In genomic region chr7:133544966-133545365, GRCm38 (mm10) we compare ENCODE assay signal across 38 mouse cellular contexts. TPM values are rescaled to one million over a fixed set of nuclear protein-coding genes. Genes with fewer than 3 reads are reported as not detected.
"Had no signal": no experiment of that assay in that cellular context is flagged by ENCODE, and none has a peak within 500 bp of the region (broad histone marks: within the 10 kb centered on the region; RNA-seq: fewer than 3 reads in every experiment).

No protein-coding gene starts in this region.

- H3K9ac ChIP-seq: embryonic facial prominence, embryonic 12.5 days; embryonic facial prominence, embryonic 13.5 days; embryonic facial prominence, embryonic 15.5 days; forebrain, embryonic 12.5 days; forebrain, embryonic 13.5 days; forebrain, embryonic 15.5 days; forebrain, postnatal 0 days had no signal

- H3K4me3 ChIP-seq: embryonic facial prominence, embryonic 10.5 days; embryonic facial prominence, embryonic 12.5 days; embryonic facial prominence, embryonic 13.5 days; embryonic facial prominence, embryonic 15.5 days; erythroblast, embryonic 14.5 days; forebrain, embryonic 10.5 days; forebrain, embryonic 12.5 days; forebrain, embryonic 13.5 days; forebrain, embryonic 15.5 days; gastrocnemius, adult 2 months; heart, adult 2 months had no signal

- H3K27me3 ChIP-seq: embryonic facial prominence, embryonic 12.5 days; embryonic facial prominence, embryonic 13.5 days; embryonic facial prominence, embryonic 15.5 days; forebrain, embryonic 12.5 days; forebrain, embryonic 13.5 days; forebrain, embryonic 15.5 days had no signal

- H3K4me2 ChIP-seq: embryonic facial prominence, embryonic 12.5 days; embryonic facial prominence, embryonic 13.5 days; embryonic facial prominence, embryonic 15.5 days; forebrain, embryonic 12.5 days; forebrain, embryonic 13.5 days; forebrain, embryonic 15.5 days had no signal

- H3K9me3 ChIP-seq: embryonic facial prominence, embryonic 10.5 days; embryonic facial prominence, embryonic 13.5 days; embryonic facial prominence, embryonic 15.5 days; forebrain, embryonic 12.5 days; forebrain, embryonic 15.5 days had no signal

- H3K27ac ChIP-seq: embryonic facial prominence, embryonic 10.5 days; embryonic facial prominence, embryonic 12.5 days; embryonic facial prominence, embryonic 13.5 days; embryonic facial prominence, embryonic 15.5 days; forebrain, embryonic 10.5 days; forebrain, embryonic 12.5 days; forebrain, embryonic 13.5 days; forebrain, embryonic 15.5 days; gastrocnemius, adult 2 months; heart, adult 2 months had no signal

- DNase-seq: cerebellum, adult 2 months; cerebellum, adult 8-10 months; cerebellum, adult 9-10 months; cerebellum, adult 9-11 months; cerebellum, postnatal 10 days; cerebellum, postnatal 14 days; cerebellum, postnatal 25 days; cerebellum, postnatal 36 days; embryo, embryonic 11 days; forebrain, postnatal 0 days; gastrocnemius, adult 2 months; gastrocnemius, postnatal 10 days; gastrocnemius, postnatal 14 days; gastrocnemius, postnatal 25 days; gastrocnemius, postnatal 36 days; heart, adult 18-20 months; heart, adult 2 months had no signal

- ATAC-seq: forebrain, embryonic 13.5 days; forebrain, embryonic 14.5 days; forebrain, embryonic 15.5 days; forebrain, embryonic 16.5 days; forebrain, postnatal 0 days had no signal

- H3K4me1 ChIP-seq: embryonic facial prominence, embryonic 10.5 days; embryonic facial prominence, embryonic 12.5 days; embryonic facial prominence, embryonic 13.5 days; embryonic facial prominence, embryonic 15.5 days; forebrain, embryonic 10.5 days; forebrain, embryonic 12.5 days; forebrain, embryonic 13.5 days; forebrain, embryonic 15.5 days had no signal

- H3K36me3 ChIP-seq: embryonic facial prominence, embryonic 10.5 days; embryonic facial prominence, embryonic 12.5 days; embryonic facial prominence, embryonic 13.5 days; embryonic facial prominence, embryonic 15.5 days; forebrain, embryonic 10.5 days; forebrain, embryonic 12.5 days; forebrain, embryonic 15.5 days had no signal

RNA-seq across cellular contexts. Expression of gene Tex36, which starts 57.0 kb away (rescaled TPM):
- total RNA-seq: common myeloid progenitor, adult 5-6 weeks; forebrain, postnatal 0 days; gastrocnemius, adult 18-20 months; gastrocnemius, adult 2 months; gastrocnemius, adult 8-10 months; gastrocnemius, postnatal 10 days; gastrocnemius, postnatal 14 days; gastrocnemius, postnatal 25 days; gastrocnemius, postnatal 36 days; gastrocnemius, postnatal 4 days; granulocyte monocyte progenitor cell, adult 5-6 weeks; heart, adult 18-20 months; heart, adult 2 months had no signal
- polyA plus RNA-seq: cortical plate, adult 2 months; embryonic facial prominence, embryonic 10.5 days; embryonic facial prominence, embryonic 11.5 days; embryonic facial prominence, embryonic 12.5 days; embryonic facial prominence, embryonic 13.5 days; embryonic facial prominence, embryonic 14.5 days; embryonic facial prominence, embryonic 15.5 days; erythroblast, embryonic 14.5 days; forebrain, embryonic 10.5 days; forebrain, embryonic 11.5 days; forebrain, embryonic 12.5 days; forebrain, embryonic 13.5 days; forebrain, embryonic 14.5 days; forebrain, embryonic 15.5 days; forebrain, embryonic 16.5 days; frontal cortex, adult 2 months; heart, adult 2 months had no signal
